Mouse (Mus musculus): ENCODE results near the gene Gnai3. TPM values are rescaled to one million over a fixed set of nuclear protein-coding genes. Genes with fewer than 3 reads are reported as not detected.

Gnai3 gene
- polyA plus RNA-seq (2015; fragmentation: Nextera tagmentation; extraction: Ambion mirVana), result 184 and 193 TPM in 2 replicates

DNA sequence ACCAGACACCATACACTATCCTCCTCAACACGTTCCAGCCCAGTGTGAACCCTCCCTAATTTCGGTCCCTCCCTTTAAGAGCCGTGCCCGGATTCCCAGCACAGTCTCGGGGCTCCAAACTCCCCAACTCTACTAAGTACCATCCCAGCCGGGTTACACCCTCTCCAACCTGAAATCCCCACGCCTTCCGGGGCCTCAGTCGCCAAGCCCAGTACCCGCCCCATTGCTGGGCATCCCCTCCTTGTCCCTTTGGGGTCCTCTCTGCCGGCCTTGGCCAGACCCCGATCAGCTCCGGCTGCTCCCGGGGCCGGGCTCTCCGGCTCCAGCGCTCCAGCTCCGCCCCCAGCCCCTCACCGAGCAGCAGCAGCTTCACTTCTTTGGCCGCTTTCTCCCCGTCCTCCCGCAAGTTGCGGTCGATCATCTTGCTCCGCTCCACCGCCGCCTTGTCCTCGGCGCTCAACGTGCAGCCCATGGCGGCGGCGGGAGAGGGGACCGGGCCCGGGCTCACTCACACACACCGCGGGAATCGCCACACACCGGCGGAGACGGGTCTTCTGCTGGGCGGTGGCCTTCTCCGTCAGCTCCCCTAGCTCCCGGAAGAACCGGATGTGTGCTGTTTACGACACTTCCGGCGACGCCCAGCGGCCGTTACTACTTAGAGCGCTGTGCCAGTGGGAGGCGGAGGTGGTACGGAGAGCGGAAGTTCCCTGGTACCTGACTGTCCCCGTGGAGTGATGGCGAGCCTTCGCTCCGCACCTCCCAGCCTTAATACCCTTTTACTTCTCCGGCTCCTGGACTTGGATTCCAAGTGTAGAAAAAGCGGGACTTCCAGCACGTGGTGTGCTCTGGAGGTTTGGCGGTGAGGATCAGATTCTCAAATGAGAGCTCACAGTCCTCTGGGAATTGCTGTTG, at the start of gene Gnai3:
Gene Gnai3 (minus strand): TSS at position 613 of the 912 bp plus-strand sequence.
- peaks cover 5% of the 10 kb centered on the region; the same call in 1 of the 2 replicates for H3K36me3 ChIP-seq
- under 1% methylated on average over 63 of the region's 63 CpGs for WGBS
- peak within 1 kb of the TSS; percentile 95 for H3K9ac ChIP-seq
- H3K27me3 ChIP-seq, result no peaks in the 10 kb centered on the region
- peak within 1 kb of the TSS; percentile 85 for H3K4me2 ChIP-seq (replicated peaks)
- H3K4me1 ChIP-seq, result peaks cover 27% of the 10 kb centered on the region
- peak within 1 kb of the TSS; percentile 89 for H3K27ac ChIP-seq
- H3K4me3 ChIP-seq, result peak within 1 kb of the TSS; percentile 97
- ATAC-seq (ENCODE audit: low FRiP score, low read depth), result peak; percentile 92
- H3K9me3 ChIP-seq, result no peaks in the 10 kb centered on the region

DNA sequence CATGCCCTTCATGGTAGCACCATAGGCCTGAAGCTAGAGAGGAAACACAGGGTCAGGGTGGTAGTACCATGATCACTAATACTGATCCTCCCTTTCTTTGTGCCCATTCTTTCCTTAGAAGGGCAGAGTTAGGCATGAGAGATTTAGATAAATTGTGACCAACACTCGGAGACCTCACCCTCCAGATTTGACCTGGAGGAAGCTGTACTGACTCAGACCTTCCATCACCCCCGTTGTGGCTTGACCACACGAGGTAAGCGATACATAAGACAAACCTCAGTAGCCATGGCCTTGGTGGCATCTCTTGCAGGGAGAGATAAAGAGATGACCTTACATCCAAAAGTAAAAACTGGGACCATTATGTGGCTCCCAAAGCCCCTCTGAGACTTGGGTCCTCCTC, 49.3 kb upstream of the Gnai3 start:
- Histone ChIP-seq H3K9me3 (no peaks in the 10 kb centered on the region), H3K4me1 (peaks cover 31% of the 10 kb centered on the region), H3K4me3 (no peak overlapping the region), H3K4me2 (replicated peaks) (no peak overlapping the region), H3K27ac (no peak overlapping the region), H3K27me3 (no peaks in the 10 kb centered on the region), H3K36me3 (peaks cover 6% of the 10 kb centered on the region; the same call in 1 of the 2 replicates), H3K9ac (no peak overlapping the region)
- ATAC-seq (ENCODE audit: low FRiP score, low read depth), result no peak
- WGBS, result 75% methylated on average over 4 of the region's 4 CpGs

DNA sequence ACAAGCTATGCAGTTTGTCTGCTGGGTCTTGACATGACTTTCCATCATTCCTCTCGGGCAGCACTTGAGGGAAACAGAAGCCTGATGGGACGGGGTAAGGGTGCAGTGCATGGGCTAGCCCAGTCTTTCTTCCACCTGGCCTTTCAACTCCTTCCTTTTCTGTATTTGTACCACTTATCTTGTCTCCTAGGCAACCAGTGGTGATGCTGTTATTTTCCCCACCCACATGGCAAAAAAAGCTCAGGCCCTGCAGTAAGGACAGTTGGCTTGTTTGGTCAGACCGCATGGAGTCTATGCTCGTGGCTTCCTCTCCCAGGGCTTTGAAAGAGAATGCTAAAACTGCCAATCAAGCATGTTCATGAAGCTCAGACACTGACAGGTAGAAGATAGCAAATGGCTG, 47.7 kb upstream of the Gnai3 start:
- H3K9me3 ChIP-seq, result no peaks in the 10 kb centered on the region
- no peaks in the 10 kb centered on the region for H3K27me3 ChIP-seq
- peaks cover 32% of the 10 kb centered on the region for H3K4me1 ChIP-seq
- no peak overlapping the region for H3K27ac ChIP-seq
- H3K36me3 ChIP-seq, result no peaks in the 10 kb centered on the region; the same call in 1 of the 2 replicates
- no peak overlapping the region for H3K9ac ChIP-seq
- 70% methylated on average over 4 of the region's 4 CpGs for WGBS
- no peak overlapping the region for H3K4me2 ChIP-seq (replicated peaks)
- no peak overlapping the region for H3K4me3 ChIP-seq
- ATAC-seq (ENCODE audit: low FRiP score, low read depth), result no peak

DNA sequence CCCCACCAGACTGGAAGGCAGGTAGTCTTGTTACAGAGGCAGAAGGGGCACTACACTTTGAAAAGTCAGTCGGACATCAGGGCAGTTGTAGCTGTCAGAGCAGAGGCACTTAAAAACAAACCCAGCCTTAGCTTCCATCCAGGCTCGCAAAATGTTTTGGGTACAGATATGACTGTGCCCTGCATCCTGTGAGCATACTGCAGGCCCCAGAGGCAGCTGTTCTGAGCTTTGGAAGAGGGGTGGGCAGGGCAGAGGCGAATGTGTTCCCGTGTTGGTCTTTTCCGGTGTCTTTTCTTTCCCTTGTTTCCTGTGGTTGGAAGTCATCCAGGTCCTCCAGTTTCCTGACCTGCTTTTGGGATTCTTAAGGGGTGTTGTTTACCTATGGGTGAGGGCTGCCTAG, 44.0 kb upstream of the Gnai3 start:
- ATAC-seq (ENCODE audit: low FRiP score, low read depth), result no peak
- peak overlapping the region; percentile 19; the same call in 1 of the 2 replicates for H3K9ac ChIP-seq

DNA sequence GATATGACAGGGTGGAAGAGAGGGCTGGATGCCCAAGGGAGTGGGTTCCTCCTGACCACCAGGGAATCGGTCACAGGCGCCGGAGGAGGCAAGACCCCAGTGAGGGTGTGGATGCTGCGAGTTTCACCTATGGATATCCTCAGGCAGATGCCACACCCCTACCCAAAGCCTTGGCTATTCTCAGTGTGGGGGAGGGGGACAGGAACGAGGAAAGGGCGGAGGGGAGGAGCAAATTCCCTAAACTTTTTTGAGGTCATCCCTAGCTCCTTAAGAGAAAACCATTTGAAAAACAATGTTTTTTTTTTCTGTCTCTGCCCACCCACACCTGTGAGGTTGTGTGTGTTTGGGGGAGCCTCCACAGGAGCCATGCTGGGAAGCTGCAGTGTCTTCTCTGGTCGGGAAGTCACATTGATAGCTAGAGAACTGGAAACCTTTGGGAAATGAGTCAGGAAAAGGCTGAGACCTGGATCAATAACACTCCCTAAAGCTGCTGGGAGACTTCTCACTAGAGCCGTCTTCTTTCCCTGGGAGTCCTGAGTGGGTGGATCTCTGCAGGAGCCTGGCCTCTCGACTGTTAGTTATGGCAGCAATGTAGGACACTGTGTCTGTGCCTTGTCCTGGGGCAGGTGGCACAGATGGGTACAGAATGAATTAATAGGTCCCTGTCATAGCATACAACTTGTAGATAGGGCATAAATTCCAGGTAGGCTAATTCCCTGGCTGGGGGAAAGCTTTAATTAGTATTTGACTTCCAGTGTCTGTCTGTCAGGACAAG, 43.0 kb upstream of the Gnai3 start:
- Histone ChIP-seq H3K4me3 (no peak overlapping the region), H3K36me3 (peaks cover 3% of the 10 kb centered on the region; the same call in 1 of the 2 replicates), H3K9me3 (no peaks in the 10 kb centered on the region), H3K27me3 (peaks cover 21% of the 10 kb centered on the region), H3K4me2 (replicated peaks) (no peak overlapping the region), H3K4me1 (peaks cover 16% of the 10 kb centered on the region; the same call in 1 of the 2 replicates), H3K27ac (no peak overlapping the region), H3K9ac (no peak overlapping the region)
- WGBS, result 70% methylated on average over 9 of the region's 9 CpGs
- no peak for ATAC-seq (ENCODE audit: low FRiP score, low read depth)

More for the DNA sequence above, 44.0 kb upstream of the Gnai3 start:
- Histone ChIP-seq H3K4me1 (peaks cover 16% of the 10 kb centered on the region; the same call in 1 of the 2 replicates), H3K27ac (no peak overlapping the region), H3K4me2 (replicated peaks) (no peak overlapping the region), H3K9me3 (no peaks in the 10 kb centered on the region), H3K4me3 (no peak overlapping the region), H3K27me3 (peaks cover 21% of the 10 kb centered on the region), H3K36me3 (peaks cover 3% of the 10 kb centered on the region; the same call in 1 of the 2 replicates)
- WGBS, result 54% methylated on average over 5 of the region's 5 CpGs

DNA sequence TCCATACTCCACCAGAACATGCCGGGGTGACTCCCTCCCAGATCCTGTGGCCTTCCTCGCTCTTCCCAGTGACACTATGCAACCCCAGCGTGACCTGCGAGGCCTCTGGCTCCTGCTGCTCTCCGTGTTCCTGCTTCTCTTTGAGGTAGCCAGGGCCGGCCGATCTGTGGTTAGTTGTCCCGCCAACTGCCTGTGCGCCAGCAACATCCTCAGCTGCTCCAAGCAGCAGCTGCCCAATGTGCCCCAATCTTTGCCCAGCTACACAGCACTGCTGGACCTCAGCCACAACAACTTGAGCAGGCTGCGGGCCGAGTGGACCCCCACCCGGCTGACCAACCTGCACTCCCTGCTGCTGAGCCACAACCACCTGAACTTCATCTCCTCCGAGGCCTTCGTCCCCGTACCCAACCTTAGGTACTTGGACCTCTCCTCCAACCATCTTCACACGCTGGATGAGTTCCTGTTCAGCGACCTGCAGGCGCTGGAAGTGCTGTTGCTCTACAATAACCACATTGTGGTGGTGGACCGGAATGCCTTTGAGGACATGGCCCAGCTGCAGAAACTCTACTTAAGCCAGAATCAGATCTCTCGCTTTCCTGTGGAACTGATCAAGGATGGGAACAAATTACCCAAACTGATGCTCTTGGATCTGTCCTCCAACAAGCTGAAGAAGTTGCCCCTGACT, 41.3 kb upstream of the Gnai3 start:
- Histone ChIP-seq H3K9me3 (no peaks in the 10 kb centered on the region), H3K4me3 (peak overlapping the region; percentile 72), H3K27ac (no peak overlapping the region), H3K36me3 (peaks cover 3% of the 10 kb centered on the region; the same call in 1 of the 2 replicates), H3K27me3 (peaks cover 21% of the 10 kb centered on the region), H3K4me1 (peaks cover 16% of the 10 kb centered on the region; the same call in 1 of the 2 replicates), H3K9ac (peak overlapping the region; percentile 80; the same call in 1 of the 2 replicates), H3K4me2 (replicated peaks) (peak overlapping the region; percentile 90)
- WGBS, result 60% methylated on average over 20 of the region's 20 CpGs
- ATAC-seq (ENCODE audit: low FRiP score, low read depth), result no peak

DNA sequence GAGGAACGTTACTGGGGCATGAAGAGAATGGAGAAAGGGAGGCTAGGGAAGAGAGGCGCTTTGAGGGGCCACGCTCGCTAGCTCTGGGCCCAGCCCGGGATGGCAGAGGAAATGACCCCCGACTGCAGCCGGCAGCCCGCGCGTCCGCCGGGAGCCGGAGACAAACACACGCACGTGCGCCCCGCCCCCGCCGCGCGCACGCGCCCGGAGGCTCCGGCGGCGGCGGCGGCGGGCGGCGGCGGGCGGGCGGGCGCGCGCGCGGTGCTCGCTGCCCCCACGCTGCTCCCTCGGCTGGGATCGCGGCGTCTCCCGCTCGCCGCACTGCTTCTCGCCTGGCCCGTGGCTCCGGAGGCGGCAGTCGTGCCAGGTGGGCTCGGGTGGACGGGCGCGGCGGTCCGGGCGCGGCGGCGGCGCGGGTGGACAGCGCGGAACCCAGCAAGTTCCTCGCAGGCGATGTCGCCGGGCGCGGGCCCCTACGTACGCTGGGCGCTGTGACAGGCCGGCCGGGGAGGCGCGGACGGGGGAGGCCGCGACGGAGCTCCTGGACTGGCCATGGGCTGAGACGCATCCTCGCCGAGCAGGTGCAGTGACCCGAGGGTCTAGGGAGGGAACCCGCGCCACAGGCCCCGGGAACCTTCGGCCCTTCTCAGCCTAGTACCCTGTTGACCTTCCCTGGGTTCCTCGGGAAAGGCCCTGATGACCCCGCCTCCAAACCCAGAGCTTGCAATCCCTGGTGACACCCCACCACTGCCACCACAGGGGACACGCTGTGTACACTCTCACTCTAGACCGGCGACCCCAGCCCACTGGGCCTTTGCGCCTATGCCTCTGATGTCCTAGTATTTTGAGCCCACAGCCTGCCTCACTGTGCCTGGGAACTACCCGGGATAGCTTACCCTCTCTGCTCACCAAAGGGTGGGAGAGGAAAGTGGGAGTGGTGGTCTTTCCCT, 40.4 kb upstream of the Gnai3 start, which contains the start of gene Amigo1:
Gene Amigo1 (plus strand): TSS at position 238 of the 950 bp plus-strand sequence.
- Histone ChIP-seq H3K27ac (no peak within 1 kb of the TSS), H3K27me3 (peaks cover 21% of the 10 kb centered on the region), H3K4me2 (replicated peaks) (peak within 1 kb of the TSS; percentile 90), H3K9ac (peak within 1 kb of the TSS; percentile 80), H3K36me3 (peaks cover 3% of the 10 kb centered on the region; the same call in 1 of the 2 replicates), H3K4me1 (peaks cover 16% of the 10 kb centered on the region; the same call in 1 of the 2 replicates), H3K9me3 (no peaks in the 10 kb centered on the region), H3K4me3 (peak within 1 kb of the TSS; percentile 72)
- WGBS, result 2% methylated on average over 85 of the region's 100 CpGs
- peak; percentile 49 for ATAC-seq (ENCODE audit: low FRiP score, low read depth)

DNA sequence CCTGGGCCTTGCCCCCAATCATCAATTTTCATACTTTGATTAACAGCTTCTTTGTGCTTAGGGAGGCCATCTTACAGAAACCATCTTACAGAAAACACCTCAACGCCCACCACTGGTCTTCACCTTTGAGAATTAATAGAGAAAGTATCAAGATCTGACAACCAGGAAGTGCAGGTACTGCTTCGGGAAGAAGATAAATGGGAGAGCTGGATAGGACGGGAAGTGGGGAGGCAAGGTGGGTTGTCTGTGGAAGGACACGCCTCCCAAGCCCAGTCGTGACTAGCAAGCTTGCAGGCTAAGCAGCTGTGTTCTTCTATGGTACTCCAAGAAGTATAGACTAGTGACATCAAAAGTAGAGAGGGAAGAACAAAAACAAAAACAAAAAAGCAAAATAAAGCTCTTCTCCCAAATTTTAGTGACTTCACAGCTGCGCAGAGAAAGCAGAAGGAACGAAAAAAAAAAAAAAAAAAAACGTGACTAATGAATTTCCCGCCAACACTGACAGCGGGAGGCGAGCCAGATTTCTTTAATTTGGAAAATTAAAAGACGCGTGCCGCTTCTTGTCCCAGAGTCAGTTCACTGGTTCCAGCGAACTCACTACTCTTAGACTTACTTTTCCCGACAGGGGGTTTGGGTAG, 39.6 kb upstream of the Gnai3 start:
- Histone ChIP-seq H3K4me3 (peak overlapping the region; percentile 72), H3K36me3 (peaks cover 3% of the 10 kb centered on the region; the same call in 1 of the 2 replicates), H3K9ac (peak overlapping the region; percentile 80; the same call in 1 of the 2 replicates), H3K4me2 (replicated peaks) (peak overlapping the region; percentile 90), H3K4me1 (peaks cover 16% of the 10 kb centered on the region; the same call in 1 of the 2 replicates), H3K27me3 (peaks cover 21% of the 10 kb centered on the region), H3K9me3 (no peaks in the 10 kb centered on the region), H3K27ac (no peak overlapping the region)
- WGBS, result 4% methylated on average over 16 of the region's 16 CpGs
- ATAC-seq (ENCODE audit: low FRiP score, low read depth), result no peak

DNA sequence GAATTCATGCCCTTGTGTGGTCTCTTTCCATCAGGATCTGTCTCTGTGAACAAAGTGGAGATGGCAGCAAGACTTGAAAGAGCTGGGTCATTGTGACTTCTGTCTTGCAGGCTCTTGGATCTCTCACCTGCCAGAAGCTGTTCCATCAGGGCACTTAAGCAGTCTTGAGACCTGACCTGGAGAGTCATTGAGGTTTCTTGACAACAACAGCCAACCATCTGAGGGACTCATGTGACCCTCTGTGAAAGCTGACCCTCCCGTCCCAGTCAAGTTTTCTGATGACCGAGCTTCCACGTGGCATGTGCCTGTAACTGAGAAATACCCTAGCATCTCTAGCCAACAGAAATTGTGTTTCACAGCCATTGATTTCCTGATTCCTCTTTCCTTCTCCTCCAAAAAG, 38.8 kb upstream of the Gnai3 start:
- H3K4me3 ChIP-seq, result no peak overlapping the region
- H3K4me1 ChIP-seq, result peaks cover 12% of the 10 kb centered on the region
- ATAC-seq (ENCODE audit: low FRiP score, low read depth), result no peak
- H3K4me2 ChIP-seq (replicated peaks), result no peak overlapping the region
- WGBS, result 66% methylated on average over 3 of the region's 3 CpGs
- H3K9me3 ChIP-seq, result no peaks in the 10 kb centered on the region
- H3K36me3 ChIP-seq, result peaks cover 3% of the 10 kb centered on the region; the same call in 1 of the 2 replicates
- H3K9ac ChIP-seq, result no peak overlapping the region
- peaks cover 21% of the 10 kb centered on the region for H3K27me3 ChIP-seq
- H3K27ac ChIP-seq, result no peak overlapping the region

DNA sequence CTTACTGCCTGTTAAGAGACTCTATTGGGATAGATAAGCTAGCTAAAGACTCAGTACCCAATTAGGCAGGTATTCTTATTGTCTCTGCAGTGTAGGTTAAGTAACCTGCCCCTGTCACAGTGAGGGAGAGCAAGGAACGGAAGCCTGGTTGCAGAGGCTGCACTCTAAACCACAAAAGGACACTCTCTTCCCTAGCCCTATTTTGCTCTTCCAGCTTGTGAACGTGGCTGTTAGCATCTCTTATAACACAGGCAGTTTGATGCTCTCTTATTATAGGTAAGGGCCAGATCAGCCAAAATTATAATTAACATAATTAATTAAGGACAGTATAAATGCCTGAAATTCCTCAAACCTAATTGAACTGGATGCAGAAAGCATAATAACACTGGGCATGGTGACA, 34.6 kb upstream of the Gnai3 start:
- peaks cover 12% of the 10 kb centered on the region for H3K4me1 ChIP-seq
- no peak overlapping the region for H3K4me2 ChIP-seq (replicated peaks)
- no peak overlapping the region for H3K4me3 ChIP-seq
- 47% methylated on average over 2 of the region's 2 CpGs for WGBS
- no peak for ATAC-seq (ENCODE audit: low FRiP score, low read depth)
- H3K9ac ChIP-seq, result no peak overlapping the region
- H3K27me3 ChIP-seq, result peaks cover 3% of the 10 kb centered on the region; the same call in 1 of the 2 replicates
- no peaks in the 10 kb centered on the region for H3K36me3 ChIP-seq
- H3K27ac ChIP-seq, result no peak overlapping the region
- H3K9me3 ChIP-seq, result no peaks in the 10 kb centered on the region; the same call in 1 of the 2 replicates
